Mouse (Mus musculus): Measurements from ENCODE around the gene Gm3033. TPM values are rescaled to one million over a fixed set of nuclear protein-coding genes. Genes with fewer than 3 reads are reported as not detected.
"Not testable (repeated sequence)": the region's sequence is repeated elsewhere in the genome, so short reads cannot be mapped to it uniquely, and the experiment has no call there.

Gene Gm3033
- polyA plus RNA-seq (2012; rRNA removed) = 0.15 TPM in 1 of 2 replicates, not detected in the other

DNA sequence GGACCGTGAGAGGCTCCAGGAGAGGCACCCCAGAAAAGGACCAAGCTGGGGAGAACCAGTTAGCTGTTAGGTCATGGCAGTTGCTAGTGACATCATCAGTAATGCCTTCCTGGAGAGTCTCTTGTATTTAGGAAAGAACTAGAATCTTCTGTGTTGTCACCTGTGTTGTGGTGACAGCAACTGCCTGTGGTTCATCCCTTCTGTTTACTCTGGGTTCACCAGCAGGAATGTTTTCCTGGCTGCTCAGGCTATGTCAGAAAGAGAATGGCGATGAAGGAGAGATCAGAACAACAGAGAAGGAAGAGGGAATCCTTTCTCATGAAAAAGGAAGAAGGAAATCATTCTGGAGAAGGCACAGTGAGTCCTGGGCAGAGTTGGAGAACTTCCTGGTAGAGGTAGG, at the start of gene Gm3033:
Gm3033 (plus strand) TSS at position 301 of the 400 bp plus-strand sequence.
- DNase-seq (ENCODE audit: low read depth) = not testable (repeated sequence)

DNA sequence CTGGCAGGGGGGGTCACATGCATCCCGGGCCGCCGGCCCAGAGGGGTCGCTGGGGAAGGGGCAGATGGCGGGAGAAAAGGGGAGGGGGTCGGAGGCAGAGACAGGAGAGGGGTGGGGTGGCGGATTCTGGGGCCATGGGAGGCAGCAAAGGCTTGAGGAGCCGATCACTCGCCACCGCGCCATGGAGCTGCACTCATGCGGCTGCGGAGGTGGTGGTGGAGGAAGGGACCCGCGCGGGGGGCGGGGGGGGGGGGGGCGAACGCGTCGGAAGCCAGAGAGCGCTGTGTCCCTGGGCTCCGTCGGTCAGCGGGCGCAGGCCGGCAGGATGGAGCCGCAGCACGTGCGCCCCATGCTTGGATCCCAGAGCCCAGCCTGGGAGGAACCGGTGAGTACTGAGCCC, 36.3 kb upstream of the Gm3033 start, which contains the start of gene Gm3002:
Gm3002 (plus strand) TSS at position 301 of the 400 bp plus-strand sequence.
- DNase-seq (ENCODE audit: low read depth) = not testable (repeated sequence)

- not testable (repeated sequence) for DNase-seq (ENCODE audit: low read depth)
Observed at GRCm38 (mm10) chr14:3883872-3884271, 37.8 kb downstream of the Gm3033 start, which contains the start of gene Gm2916. Gene Gm2916 (plus strand): TSS chr14:3884172.

Other genes with a start within 250 kb of the Gm3033 start
- not detected in 2 replicates for gene Gm3012, start 211.7 kb upstream of the Gm3033 start, polyA plus RNA-seq (2012; rRNA removed)
- gene Gm3020, start 194.2 kb upstream of the Gm3033 start, polyA plus RNA-seq (2012; rRNA removed) = 0.20 and 0.23 TPM in 2 replicates
- not detected in 2 replicates for gene Gm3043, start 157.5 kb upstream of the Gm3033 start, polyA plus RNA-seq (2012; rRNA removed)
- gene Gm3002, start 36.2 kb upstream of the Gm3033 start, polyA plus RNA-seq (2012; rRNA removed) = 0.54 and 0.56 TPM in 2 replicates
- gene Gm2916, start 37.9 kb downstream of the Gm3033 start, polyA plus RNA-seq (2012; rRNA removed) = not detected in 2 replicates
- not detected in 2 replicates for gene Gm3029, start 85.5 kb downstream of the Gm3033 start, polyA plus RNA-seq (2012; rRNA removed)
- 0.36 TPM in 1 of 2 replicates, not detected in the other for gene Gm3095, start 117.3 kb downstream of the Gm3033 start, polyA plus RNA-seq (2012; rRNA removed)
- gene Gm3099, start 152.1 kb downstream of the Gm3033 start, polyA plus RNA-seq (2012; rRNA removed) = not detected in 2 replicates
- gene Gm5796, start 177.7 kb downstream of the Gm3033 start, polyA plus RNA-seq (2012; rRNA removed) = 0.42 TPM in 2 replicates
- not detected in 2 replicates for gene Gm3115, start 237.9 kb downstream of the Gm3033 start, polyA plus RNA-seq (2012; rRNA removed)

Measured in gonadal fat pad, adult 2 months (tissue).